Mouse (Mus musculus) ES-E14 (cell line): ENCODE measurements around the gene Tm4sf1. TPM values are rescaled to one million over a fixed set of nuclear protein-coding genes. Genes with fewer than 3 reads are reported as not detected.

Experiments used
- DNase-seq: peaks from one replicate; pipeline ENCODE4 v3.0.0-alpha.2; 2013; ENCODE audit warnings: low read depth, low spot score
- H3K27ac ChIP-seq: 2 replicates; pipeline ENCODE4 v1.5.1; 2012; ENCODE audit warnings: low read depth, mild to moderate bottlenecking, low read length, moderate library complexity, mixed read lengths; ENCODE audit not compliant: poor library complexity, insufficient read depth, severe bottlenecking
- H3K36me3 ChIP-seq: 2 replicates; pipeline ENCODE4 v1.6.1; 2012; ENCODE audit warnings: mild to moderate bottlenecking, low read length, moderate library complexity, mixed read lengths; ENCODE audit not compliant: control insufficient read depth, poor library complexity, insufficient read depth, severe bottlenecking
- H3K4me1 ChIP-seq, 2 experiments: fragments of 150-350 bp in 1 of 2; sonication (generic) in 1 of 2; 2 replicates each; pipeline ENCODE4 v1.6.1; 2012; ENCODE audit warnings: low read length in 2 of 2, mild to moderate bottlenecking in 1 of 2, mixed read lengths in 1 of 2; ENCODE audit not compliant: control insufficient read depth in 2 of 2, insufficient read depth in 2 of 2, poor library complexity in 1 of 2
- H3K4me3 ChIP-seq, 2 experiments: fragments of 150-350 bp in 1 of 2; sonication (generic) in 1 of 2; 2 replicates each; pipeline ENCODE4 v1.5.1; 2012; ENCODE audit warnings: low read length in 2 of 2, low read depth in 1 of 2, mild to moderate bottlenecking in 1 of 2, mixed read lengths in 1 of 2; ENCODE audit not compliant: insufficient read depth in 1 of 2, poor library complexity in 1 of 2, severe bottlenecking in 1 of 2
- H3K9ac ChIP-seq: 2 replicates; pipeline ENCODE4 v1.6.1; 2012; ENCODE audit warnings: low read depth, mild to moderate bottlenecking, low read length, mixed read lengths; ENCODE audit not compliant: poor library complexity, insufficient read depth, severe bottlenecking
- H3K9me3 ChIP-seq: fragments of 150-350 bp; sonication (generic); 2 replicates; pipeline ENCODE4 v1.6.1; 2012; ENCODE audit warnings: low read depth, mild to moderate bottlenecking, low read length; ENCODE audit not compliant: control insufficient read depth, insufficient read depth
- CHD2 ChIP-seq: IDR thresholded peaks from 2 replicates; pipeline ENCODE4 v1.6.1; 2014; ENCODE audit warnings: mild to moderate bottlenecking, low read depth, low read length, inconsistent platforms
- HCFC1 ChIP-seq: IDR thresholded peaks from 2 replicates; pipeline ENCODE4 v1.6.1; 2012; ENCODE audit warnings: low read length, inconsistent platforms, borderline replicate concordance; ENCODE audit not compliant: insufficient read depth
- MAFK ChIP-seq: IDR thresholded peaks from 2 replicates; pipeline ENCODE4 v1.6.1; 2014; ENCODE audit warnings: mild to moderate bottlenecking, low read depth, low read length, inconsistent platforms; ENCODE audit not compliant: insufficient read depth
- ZC3H11A ChIP-seq: IDR thresholded peaks from 2 replicates; pipeline ENCODE4 v1.6.1; 2012; ENCODE audit warnings: low read depth, mild to moderate bottlenecking, inconsistent platforms, low read length, borderline replicate concordance
- ZNF384 ChIP-seq: IDR thresholded peaks from 2 replicates; pipeline ENCODE4 v1.6.1; 2012; ENCODE audit warnings: low read depth, low read length, inconsistent platforms
- in situ Hi-C, 2 experiments: fragments of 600-800 bp; cut with MboI; formaldehyde crosslinking; loops; one replicate each; pipeline ENCODE4 v1.15.1; 2025; ENCODE audit warnings: low sequenced_read_pairs in 2 of 2, inconsistent platforms in 1 of 2; ENCODE audit not compliant: unreplicated experiment in 2 of 2
- total RNA-seq: library from RNA; depleted of rRNA; stranded (reverse); fragments of 300-350 nt; gene quantifications from 2 replicates; pipeline ENCODE4 v1.2.3, GENCODE M21; 2012

The Tm4sf1 gene
- total RNA-seq, 1 experiment = 5.1 TPM

- no peak overlapping the region for H3K4me3 ChIP-seq
- TF ChIP-seq HCFC1 = no peak
- TF ChIP-seq ZC3H11A = no peak
- no peak for TF ChIP-seq ZNF384
- TF ChIP-seq MAFK = no peak
- no peak for TF ChIP-seq CHD2
- DNase-seq = no peak
- in situ Hi-C loops = no loop called here
- no peak overlapping the region for H3K9ac ChIP-seq
- H3K4me1 ChIP-seq = 0 out of 4 replicates have a peak, but pooled peaks cover 0 to 2% of the 10 kb centered on the region in 2 experiments
- H3K36me3 ChIP-seq = no peaks in the 10 kb centered on the region
- H3K9me3 ChIP-seq = no peaks in the 10 kb centered on the region
- H3K27ac ChIP-seq = no peak overlapping the region
These were observed 9.0 kb downstream of the Tm4sf1 start for GRCm38 (mm10) chr3:57292826-57293225.

- no peak for DNase-seq
- Histone ChIP-seq H3K36me3 (no peaks in the 10 kb centered on the region), H3K27ac (no peak overlapping the region)
These were observed 12.8 kb downstream of the Tm4sf1 start for GRCm38 (mm10) chr3:57288944-57289491.

GRCm38 (mm10) chr3:57287854-57288720 is 13.7 kb downstream of the Tm4sf1 start:
- DNase-seq = peak; percentile 12
- Histone ChIP-seq H3K4me3 (no peak overlapping the region), H3K4me1 (0 out of 4 replicates have a peak, but pooled peaks cover 0 to 2% of the 10 kb centered on the region in 2 experiments), H3K9ac (no peak overlapping the region), H3K36me3 (no peaks in the 10 kb centered on the region), H3K9me3 (no peaks in the 10 kb centered on the region), H3K27ac (no peak overlapping the region)
- no peak for TF ChIP-seq CHD2
- no peak for TF ChIP-seq HCFC1
- TF ChIP-seq ZC3H11A = no peak
- TF ChIP-seq ZNF384 = no peak
- TF ChIP-seq MAFK = no peak
- in situ Hi-C loops = no loop called here

More at GRCm38 (mm10) chr3:57288944-57289491, 12.8 kb downstream of the Tm4sf1 start:
- no peak for TF ChIP-seq ZC3H11A
- TF ChIP-seq CHD2 = no peak
- TF ChIP-seq HCFC1 = no peak
- no peak for TF ChIP-seq MAFK
- Histone ChIP-seq H3K4me3 (no peak overlapping the region), H3K4me1 (0 out of 4 replicates have a peak, but pooled peaks cover 0 to 2% of the 10 kb centered on the region in 2 experiments), H3K9me3 (no peaks in the 10 kb centered on the region), H3K9ac (no peak overlapping the region)
- in situ Hi-C loops = no loop called here

- Histone ChIP-seq H3K4me3 (no peak overlapping the region), H3K9ac (no peak overlapping the region), H3K27ac (no peak overlapping the region), H3K36me3 (no peaks in the 10 kb centered on the region), H3K4me1 (0 out of 4 replicates have a peak, but pooled peaks cover 0 to 2% of the 10 kb centered on the region in 2 experiments), H3K9me3 (no peaks in the 10 kb centered on the region)
- in situ Hi-C loops = no loop called here
- TF ChIP-seq MAFK (0 out of 2 replicates have a peak, but pooled peaks have one; percentile 32), HCFC1 (no peak)
- no peak for DNase-seq
These were observed 14.3 kb downstream of the Tm4sf1 start for GRCm38 (mm10) chr3:57287438-57287837.
